Mouse (Mus musculus): Measurements from ENCODE around the gene Nebl. TPM values are rescaled to one million over a fixed set of nuclear protein-coding genes. Genes with fewer than 3 reads are reported as not detected.

The Nebl gene
- polyA plus RNA-seq, 1 experiment from 2014 or later: 4.4 TPM

DNA sequence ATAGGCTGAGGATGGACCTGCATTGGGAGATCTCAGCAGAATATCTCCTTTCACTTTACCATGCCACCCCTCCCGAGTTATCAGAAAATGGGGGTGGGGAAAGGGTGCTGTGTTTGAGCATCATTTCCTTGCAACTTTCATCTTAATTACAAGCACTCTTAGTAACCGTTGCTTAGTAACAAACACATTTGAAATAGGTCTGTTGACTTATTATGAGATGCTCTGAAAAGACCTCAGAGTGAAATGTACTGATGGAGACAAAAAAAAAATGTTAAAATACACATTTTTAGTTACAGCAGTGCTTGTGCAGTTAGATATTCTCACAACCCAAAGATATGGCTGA is 28.1 kb downstream of the Nebl start:
- 71% methylated on average over 2 of the region's 2 CpGs for WGBS
- no peak overlapping the region for H3K27ac ChIP-seq
- no peaks in the 10 kb centered on the region for H3K4me1 ChIP-seq
- H3K36me3 ChIP-seq: no peaks in the 10 kb centered on the region
- ATAC-seq (ENCODE audit: insufficient read depth, low FRiP score, low read depth): no peak
- H3K9me3 ChIP-seq: no peaks in the 10 kb centered on the region
- H3K27me3 ChIP-seq (replicated peaks): no peaks in the 10 kb centered on the region
- H3K9ac ChIP-seq: no peak overlapping the region
- no peak overlapping the region for H3K4me3 ChIP-seq (replicated peaks)
- H3K4me2 ChIP-seq: no peak overlapping the region

DNA sequence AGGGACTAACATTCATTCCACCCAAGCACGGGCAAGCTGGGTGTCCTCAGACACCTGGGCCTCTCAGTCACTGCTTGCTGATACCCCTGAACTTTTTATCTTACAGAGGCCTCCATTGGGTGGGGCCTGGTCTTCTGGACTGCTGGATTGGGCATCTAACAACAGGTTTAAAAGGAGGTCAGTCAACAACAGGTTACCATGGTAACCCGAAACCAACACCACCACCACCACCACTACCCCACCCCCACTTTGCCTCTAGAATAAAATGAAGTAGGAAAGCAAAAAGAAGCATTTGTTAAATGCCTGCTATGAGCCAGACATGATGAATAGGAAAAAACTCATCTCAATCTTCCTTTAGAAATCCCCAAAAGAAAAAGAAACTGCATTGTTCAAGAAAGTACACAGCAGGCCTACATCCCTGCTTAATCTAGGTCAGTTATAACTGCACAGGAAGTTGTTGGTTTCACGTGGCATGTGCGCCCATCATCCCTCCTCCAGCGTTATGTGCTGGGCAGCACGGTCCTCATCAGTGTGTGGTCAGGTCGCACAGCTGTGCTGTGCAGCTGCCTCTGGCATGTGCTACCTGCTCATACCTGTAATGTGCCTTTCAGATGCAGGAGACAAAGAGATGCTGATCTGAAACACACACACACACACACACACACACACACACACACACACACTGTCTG is 28.6 kb downstream of the Nebl start:
- no peak overlapping the region for H3K4me2 ChIP-seq
- H3K4me1 ChIP-seq: no peaks in the 10 kb centered on the region
- no peaks in the 10 kb centered on the region for H3K9me3 ChIP-seq
- 54% methylated on average over 7 of the region's 7 CpGs for WGBS
- no peak overlapping the region for H3K4me3 ChIP-seq (replicated peaks)
- no peak overlapping the region for H3K9ac ChIP-seq
- no peak overlapping the region for H3K27ac ChIP-seq
- ATAC-seq (ENCODE audit: insufficient read depth, low FRiP score, low read depth): no peak
- no peaks in the 10 kb centered on the region for H3K27me3 ChIP-seq (replicated peaks)
- no peaks in the 10 kb centered on the region for H3K36me3 ChIP-seq

GRCm38 (mm10) chr2:17698161-17699087 is 32.8 kb downstream of the Nebl start:
- no peak overlapping the region for H3K4me3 ChIP-seq (replicated peaks)
- no peaks in the 10 kb centered on the region for H3K4me1 ChIP-seq
- no peaks in the 10 kb centered on the region for H3K27me3 ChIP-seq (replicated peaks)
- no peak overlapping the region for H3K27ac ChIP-seq
- H3K9me3 ChIP-seq: no peaks in the 10 kb centered on the region
- H3K9ac ChIP-seq: no peak overlapping the region
- WGBS: 70% methylated on average over 4 of the region's 4 CpGs
- no peak for ATAC-seq (ENCODE audit: insufficient read depth, low FRiP score, low read depth)
- H3K4me2 ChIP-seq: no peak overlapping the region
- no peaks in the 10 kb centered on the region for H3K36me3 ChIP-seq

DNA sequence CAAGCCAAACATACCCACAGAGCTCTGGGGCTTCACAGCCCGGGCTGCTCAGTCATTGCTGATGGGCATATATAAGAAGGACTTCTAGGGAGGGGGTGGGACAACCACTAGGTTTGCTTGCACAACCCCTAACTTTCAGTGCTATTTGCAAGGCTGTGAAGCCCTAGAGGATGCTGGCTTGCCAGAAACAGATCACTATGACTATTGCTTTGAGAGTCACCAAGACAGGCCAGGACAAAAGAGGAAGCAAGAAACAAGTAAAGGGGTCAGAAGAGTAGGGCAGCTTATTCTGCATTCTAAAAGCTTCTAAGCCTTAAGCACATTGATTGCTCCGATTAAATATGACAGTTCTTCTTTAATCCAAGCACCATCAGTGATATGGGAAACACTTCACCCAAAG is 38.3 kb downstream of the Nebl start:
- no peaks in the 10 kb centered on the region for H3K9me3 ChIP-seq
- no peak for ATAC-seq (ENCODE audit: insufficient read depth, low FRiP score, low read depth)
- H3K4me2 ChIP-seq: no peak overlapping the region
- H3K4me3 ChIP-seq (replicated peaks): no peak overlapping the region
- H3K27ac ChIP-seq: no peak overlapping the region
- WGBS: 79% methylated on average over 2 of the region's 2 CpGs
- no peaks in the 10 kb centered on the region for H3K36me3 ChIP-seq
- no peaks in the 10 kb centered on the region for H3K27me3 ChIP-seq (replicated peaks)
- no peaks in the 10 kb centered on the region for H3K4me1 ChIP-seq
- H3K9ac ChIP-seq: no peak overlapping the region

- 69% methylated on average over 5 of the region's 5 CpGs for WGBS
Observed at GRCm38 (mm10) chr2:17690264-17690663, 41.0 kb downstream of the Nebl start.

DNA sequence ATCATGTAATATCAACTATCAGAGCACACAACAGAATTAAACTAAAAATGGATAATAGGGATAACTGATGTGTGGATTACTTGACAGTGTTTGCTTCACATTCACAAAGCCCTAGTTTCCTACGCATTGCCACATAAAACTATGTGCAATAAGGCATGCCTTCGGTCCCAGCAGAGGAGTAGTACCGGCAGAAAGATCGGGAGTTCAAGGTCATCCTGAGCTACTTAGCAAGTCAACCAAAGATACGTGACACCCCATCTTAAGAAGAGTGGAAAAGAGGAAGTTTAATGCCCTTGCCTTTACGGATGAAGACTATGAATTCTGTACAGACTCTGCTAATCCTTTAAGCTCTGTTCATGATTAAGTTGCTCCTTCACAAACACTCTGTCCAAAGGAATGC is 44.1 kb downstream of the Nebl start:
- H3K36me3 ChIP-seq: no peaks in the 10 kb centered on the region
- WGBS: 70% methylated on average over 6 of the region's 6 CpGs
- no peaks in the 10 kb centered on the region for H3K27me3 ChIP-seq (replicated peaks)
- H3K4me1 ChIP-seq: no peaks in the 10 kb centered on the region
- no peak overlapping the region for H3K9ac ChIP-seq
- H3K9me3 ChIP-seq: no peaks in the 10 kb centered on the region
- no peak overlapping the region for H3K4me3 ChIP-seq (replicated peaks)
- H3K4me2 ChIP-seq: no peak overlapping the region
- no peak for ATAC-seq (ENCODE audit: insufficient read depth, low FRiP score, low read depth)
- no peak overlapping the region for H3K27ac ChIP-seq

More at GRCm38 (mm10) chr2:17690264-17690663, 41.0 kb downstream of the Nebl start:
- H3K9me3 ChIP-seq: no peaks in the 10 kb centered on the region
- no peak overlapping the region for H3K27ac ChIP-seq
- no peak for ATAC-seq (ENCODE audit: insufficient read depth, low FRiP score, low read depth)
- no peak overlapping the region for H3K4me3 ChIP-seq (replicated peaks)
- no peak overlapping the region for H3K4me2 ChIP-seq
- no peak overlapping the region for H3K9ac ChIP-seq
- H3K27me3 ChIP-seq (replicated peaks): no peaks in the 10 kb centered on the region
- no peaks in the 10 kb centered on the region for H3K4me1 ChIP-seq
- no peaks in the 10 kb centered on the region for H3K36me3 ChIP-seq

- H3K4me1 ChIP-seq: no peaks in the 10 kb centered on the region
- WGBS: 59% methylated on average over 4 of the region's 4 CpGs
- no peak overlapping the region for H3K4me3 ChIP-seq (replicated peaks)
- no peaks in the 10 kb centered on the region for H3K36me3 ChIP-seq
- H3K27ac ChIP-seq: no peak overlapping the region
- ATAC-seq (ENCODE audit: insufficient read depth, low FRiP score, low read depth): no peak
- no peak overlapping the region for H3K4me2 ChIP-seq
- no peaks in the 10 kb centered on the region for H3K9me3 ChIP-seq
- no peak overlapping the region for H3K9ac ChIP-seq
- H3K27me3 ChIP-seq (replicated peaks): no peaks in the 10 kb centered on the region
Observed at GRCm38 (mm10) chr2:17683326-17684040, 47.8 kb downstream of the Nebl start.

GRCm38 (mm10) chr2:17672156-17672555 is 59.1 kb downstream of the Nebl start:
- 87% methylated on average over 10 of the region's 10 CpGs for WGBS
- H3K36me3 ChIP-seq: no peaks in the 10 kb centered on the region
- no peak for ATAC-seq (ENCODE audit: insufficient read depth, low FRiP score, low read depth)
- H3K27me3 ChIP-seq (replicated peaks): no peaks in the 10 kb centered on the region
- H3K4me3 ChIP-seq (replicated peaks): no peak overlapping the region
- H3K27ac ChIP-seq: no peak overlapping the region
- H3K4me1 ChIP-seq: no peaks in the 10 kb centered on the region
- no peak overlapping the region for H3K9ac ChIP-seq
- H3K9me3 ChIP-seq: no peaks in the 10 kb centered on the region
- H3K4me2 ChIP-seq: no peak overlapping the region

DNA sequence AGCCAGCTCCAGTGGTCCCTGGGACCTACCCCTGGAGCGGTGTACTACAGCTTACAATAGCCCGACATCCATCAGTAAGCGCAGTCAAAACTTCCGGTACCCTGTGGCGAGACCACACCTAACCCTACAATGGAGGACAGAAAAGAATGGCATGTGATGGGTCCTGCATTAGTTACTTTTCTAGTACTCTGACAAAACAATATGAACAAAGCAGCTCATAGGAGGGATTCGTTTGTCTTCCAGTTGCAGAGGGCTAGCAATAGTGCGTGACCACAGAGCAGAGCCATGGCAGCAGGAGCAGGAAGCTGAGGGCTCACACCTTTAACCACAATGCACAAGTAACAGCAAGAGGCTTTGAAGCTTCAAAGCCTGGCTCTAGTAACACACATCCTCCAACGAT is 59.7 kb downstream of the Nebl start:
- Histone ChIP-seq H3K9ac (no peak overlapping the region), H3K36me3 (no peaks in the 10 kb centered on the region), H3K4me2 (no peak overlapping the region), H3K9me3 (no peaks in the 10 kb centered on the region), H3K27ac (no peak overlapping the region), H3K27me3 (replicated peaks) (no peaks in the 10 kb centered on the region), H3K4me1 (no peaks in the 10 kb centered on the region), H3K4me3 (replicated peaks) (no peak overlapping the region)
- 81% methylated on average over 8 of the region's 8 CpGs for WGBS
- no peak for ATAC-seq (ENCODE audit: insufficient read depth, low FRiP score, low read depth)

- no peak overlapping the region for H3K27ac ChIP-seq
- WGBS: 53% methylated on average over 10 of the region's 10 CpGs
- H3K4me3 ChIP-seq (replicated peaks): no peak overlapping the region
- H3K4me2 ChIP-seq: no peak overlapping the region
- no peaks in the 10 kb centered on the region for H3K9me3 ChIP-seq
- no peaks in the 10 kb centered on the region for H3K4me1 ChIP-seq
- no peak overlapping the region for H3K9ac ChIP-seq
- no peaks in the 10 kb centered on the region for H3K27me3 ChIP-seq (replicated peaks)
- ATAC-seq (ENCODE audit: insufficient read depth, low FRiP score, low read depth): no peak
- no peaks in the 10 kb centered on the region for H3K36me3 ChIP-seq
Observed at GRCm38 (mm10) chr2:17669953-17670352, 61.3 kb downstream of the Nebl start.

GRCm38 (mm10) chr2:17669000-17669399 is 62.3 kb downstream of the Nebl start:
- Histone ChIP-seq H3K4me3 (replicated peaks) (no peak overlapping the region), H3K4me1 (no peaks in the 10 kb centered on the region), H3K27me3 (replicated peaks) (no peaks in the 10 kb centered on the region), H3K9ac (no peak overlapping the region), H3K27ac (no peak overlapping the region), H3K9me3 (no peaks in the 10 kb centered on the region), H3K4me2 (no peak overlapping the region), H3K36me3 (no peaks in the 10 kb centered on the region)
- 64% methylated on average over 2 of the region's 2 CpGs for WGBS
- ATAC-seq (ENCODE audit: insufficient read depth, low FRiP score, low read depth): no peak

DNA sequence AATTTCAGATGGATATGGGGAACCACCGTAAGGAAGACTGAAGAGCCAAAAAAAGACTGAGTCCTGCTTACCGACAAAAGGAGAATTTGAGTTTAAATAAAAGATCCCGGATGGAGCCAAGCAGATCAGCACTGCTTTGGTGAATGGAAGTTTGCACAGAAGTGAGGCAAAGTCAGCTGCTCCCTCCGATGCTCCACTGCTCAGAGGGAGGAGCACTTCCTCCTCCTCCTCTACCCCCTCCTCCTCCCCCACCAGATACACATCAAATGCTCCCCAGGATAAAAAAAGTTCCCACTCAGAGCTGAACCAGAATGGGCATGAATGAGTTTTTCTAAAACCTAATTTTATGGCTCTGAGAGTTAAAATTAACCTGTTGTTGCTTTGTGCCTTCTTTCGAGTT is 73.1 kb downstream of the Nebl start:
- Histone ChIP-seq H3K27me3 (replicated peaks) (no peaks in the 10 kb centered on the region), H3K4me3 (replicated peaks) (no peak overlapping the region), H3K4me2 (no peak overlapping the region), H3K4me1 (no peaks in the 10 kb centered on the region), H3K36me3 (no peaks in the 10 kb centered on the region), H3K27ac (no peak overlapping the region), H3K9me3 (no peaks in the 10 kb centered on the region), H3K9ac (no peak overlapping the region)
- WGBS: 68% methylated on average over 5 of the region's 5 CpGs
- ATAC-seq (ENCODE audit: insufficient read depth, low FRiP score, low read depth): no peak

All from stomach, embryonic 15.5 days (tissue).